Mouse (Mus musculus) left cerebral cortex, postnatal 10 days (tissue): ENCODE measurements around the gene Otof. TPM values are rescaled to one million over a fixed set of nuclear protein-coding genes. Genes with fewer than 3 reads are reported as not detected.

Experiments used
- DNase-seq, 2 experiments: peaks; one replicate each; pipeline ENCODE4 v3.0.0; 2021 to 2022; ENCODE audit warnings: low spot score in 2 of 2, mixed read lengths in 1 of 2; ENCODE audit errors: extremely low spot score in 1 of 2
- intact Hi-C: fragments of 180-260 bp; cut with DNase I; formaldehyde crosslinking; loops from one replicate; pipeline ENCODE4 v1.15.1; 2025
- total RNA-seq, 2 experiments: library from RNA; stranded (reverse); gene quantifications; 2 replicates each; pipeline ENCODE4 v1.2.3; 2021

The Otof gene
- total RNA-seq, 2 experiments from 2014 or later, result 11.5 to 12.4 TPM

DNA sequence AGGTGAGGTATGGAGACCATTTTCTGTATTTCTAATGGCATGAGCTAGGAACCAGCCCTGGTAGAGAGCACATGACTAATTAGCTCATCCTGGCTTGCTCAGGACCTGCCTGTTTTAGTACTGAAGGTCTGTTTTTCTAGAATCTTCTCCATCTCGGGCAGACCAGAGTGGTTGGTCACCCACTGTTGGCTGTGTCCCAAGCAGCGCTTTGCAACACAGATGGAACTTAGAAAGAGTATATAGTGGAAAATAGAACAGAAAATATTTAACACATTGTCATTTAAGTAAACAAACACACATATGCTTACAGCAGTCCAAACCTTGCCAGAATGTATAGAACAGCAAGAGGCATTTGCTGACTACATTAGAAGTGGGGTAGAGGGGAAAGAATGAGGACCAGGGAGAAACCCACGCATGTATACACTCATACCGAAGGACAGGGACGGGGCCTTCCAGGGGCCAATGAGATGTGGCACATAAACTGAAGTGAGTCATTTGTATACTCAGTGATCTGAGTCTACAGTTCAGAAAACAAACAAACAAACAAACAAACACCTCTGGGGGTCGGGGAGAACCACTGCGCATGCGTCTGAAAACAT lies 21.3 kb downstream of the Otof start:
- intact Hi-C loops, result no loop called here

DNA sequence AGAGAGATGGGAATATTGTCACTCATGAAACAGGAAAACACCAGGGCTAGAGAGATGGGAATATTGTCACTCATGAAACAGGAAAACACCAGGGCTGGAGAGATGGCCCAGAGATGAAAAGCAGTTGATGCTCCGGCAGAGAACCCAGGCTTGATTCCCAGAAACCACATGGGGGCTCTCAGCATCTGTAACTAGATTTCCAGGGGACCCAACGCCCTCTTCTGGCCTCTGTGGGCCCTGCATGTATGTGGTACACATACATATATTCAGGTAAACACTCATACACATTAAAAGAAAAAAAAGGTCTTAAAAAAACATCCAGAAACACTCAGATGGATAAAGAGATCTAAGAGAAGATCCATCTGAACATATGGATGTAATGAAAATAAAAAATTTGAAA lies 22.8 kb downstream of the Otof start:
- DNase-seq, result no peak
- intact Hi-C loops, result no loop called here

More for the DNA sequence above, 21.3 kb downstream of the Otof start:
- DNase-seq, result no peak

GRCm38 (mm10) chr5:30427406-30427805 lies 34.3 kb downstream of the Otof start:
- intact Hi-C loops, result no loop called here
- no peak for DNase-seq

GRCm38 (mm10) chr5:30423572-30424244 lies 38.0 kb downstream of the Otof start:
- intact Hi-C loops, result loop anchor here (2.0 kb wide), 1 partner anchor 55 kb away; no protein-coding TSS in a partner anchor
- DNase-seq, result peak; percentile 13 to 61

DNA sequence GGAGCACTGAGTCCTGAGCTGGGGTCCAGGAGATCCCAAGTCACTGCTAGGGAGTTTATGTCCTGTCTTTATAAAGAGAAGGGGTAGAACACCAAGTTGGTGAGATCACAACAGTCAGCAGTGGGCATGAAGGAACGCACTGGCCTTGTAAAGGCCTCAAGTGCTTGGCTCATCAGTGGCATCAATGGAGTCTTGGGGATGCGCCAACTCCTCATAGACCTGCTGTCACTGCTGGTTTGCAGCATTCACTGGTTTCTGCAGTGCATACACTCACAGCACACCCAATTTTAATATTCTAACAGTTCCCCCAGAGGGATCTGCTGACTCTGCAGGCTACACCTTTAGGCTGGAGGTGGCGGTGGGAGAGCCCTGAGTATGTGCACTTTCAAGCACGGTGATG lies 38.6 kb downstream of the Otof start:
- intact Hi-C loops, result loop anchor here (2.0 kb wide), 1 partner anchor 56 kb away; no protein-coding TSS in a partner anchor
- DNase-seq, result no peak

DNA sequence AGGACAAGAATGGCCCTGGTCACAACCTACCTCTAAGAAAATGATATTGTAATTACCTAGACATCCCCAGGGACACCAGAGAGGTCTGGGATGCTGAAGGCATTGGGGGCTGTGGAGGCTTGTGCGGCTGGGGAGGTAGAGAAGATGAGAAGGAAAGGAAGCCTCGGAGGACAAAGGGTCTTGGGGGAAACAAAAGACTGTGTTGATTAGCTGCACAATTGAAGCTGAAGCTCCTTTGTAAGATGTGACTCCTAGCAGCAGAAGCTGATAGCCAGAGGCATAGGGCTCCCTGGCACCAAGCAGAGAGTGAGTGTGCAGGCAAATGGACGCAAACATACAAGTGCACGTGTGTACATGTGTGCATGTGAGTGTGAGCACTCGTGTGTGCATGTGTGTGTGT lies 45.1 kb downstream of the Otof start:
- no peak for DNase-seq
- intact Hi-C loops, result no loop called here

DNA sequence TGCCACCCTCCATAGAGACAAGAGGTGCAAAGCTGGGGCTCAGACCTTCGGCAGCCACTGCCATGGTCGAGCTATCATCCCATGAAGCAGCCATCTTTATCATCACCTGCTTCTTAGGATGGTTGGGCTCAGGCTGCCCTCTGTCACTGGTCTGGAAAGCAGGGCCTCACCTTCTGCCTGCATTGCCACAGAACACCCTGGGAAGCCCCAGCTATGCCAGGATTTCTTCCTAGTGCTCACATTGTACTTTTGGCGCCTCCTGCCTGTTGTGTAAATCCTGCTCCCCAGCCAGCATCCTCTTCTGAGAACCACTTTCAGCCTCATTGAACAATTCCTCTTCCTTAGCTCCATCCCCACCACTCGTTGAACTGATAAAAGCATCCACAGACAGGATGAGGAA lies 45.9 kb downstream of the Otof start:
- intact Hi-C loops, result no loop called here
- DNase-seq, result no peak

DNA sequence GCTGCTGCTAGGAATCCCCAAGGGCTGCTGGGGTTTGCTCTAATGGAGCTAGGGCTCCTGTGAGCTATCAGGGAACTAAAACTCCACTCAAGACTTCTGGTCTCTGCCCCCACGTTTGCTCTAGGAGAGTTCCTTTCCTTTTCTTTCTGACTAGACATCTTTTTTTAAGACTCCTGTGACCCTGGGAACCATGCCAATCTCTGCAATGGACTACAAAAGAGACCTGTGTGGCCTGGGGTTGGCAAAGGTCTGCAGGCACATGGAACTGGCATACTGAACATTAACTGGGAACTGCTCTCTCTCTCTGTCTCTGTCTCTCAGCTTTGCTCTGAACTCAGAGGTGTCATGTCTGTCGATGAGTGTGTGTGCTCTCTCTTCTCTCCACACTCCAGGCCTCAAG lies 46.4 kb downstream of the Otof start:
- no peak for DNase-seq
- intact Hi-C loops, result no loop called here

DNA sequence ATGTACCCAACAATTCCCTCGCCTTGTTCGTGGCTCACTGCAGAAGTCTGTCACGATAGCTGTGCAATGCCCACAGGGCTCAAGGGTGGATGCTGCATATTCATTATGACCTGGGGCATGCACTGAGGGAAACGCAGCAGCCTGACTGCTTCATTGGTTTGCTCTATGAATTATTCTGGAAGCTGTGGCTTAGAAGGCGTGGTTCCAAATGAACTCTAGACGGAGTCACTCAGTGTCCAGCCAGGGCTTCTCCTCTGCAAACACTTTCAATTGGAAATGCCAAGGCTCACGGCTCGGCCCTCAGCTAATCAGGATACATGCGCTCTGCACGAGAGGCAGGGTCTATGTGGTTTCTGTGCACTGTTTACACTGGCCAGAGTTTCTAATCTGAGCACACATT lies 50.2 kb downstream of the Otof start:
- intact Hi-C loops, result no loop called here
- no peak for DNase-seq

DNA sequence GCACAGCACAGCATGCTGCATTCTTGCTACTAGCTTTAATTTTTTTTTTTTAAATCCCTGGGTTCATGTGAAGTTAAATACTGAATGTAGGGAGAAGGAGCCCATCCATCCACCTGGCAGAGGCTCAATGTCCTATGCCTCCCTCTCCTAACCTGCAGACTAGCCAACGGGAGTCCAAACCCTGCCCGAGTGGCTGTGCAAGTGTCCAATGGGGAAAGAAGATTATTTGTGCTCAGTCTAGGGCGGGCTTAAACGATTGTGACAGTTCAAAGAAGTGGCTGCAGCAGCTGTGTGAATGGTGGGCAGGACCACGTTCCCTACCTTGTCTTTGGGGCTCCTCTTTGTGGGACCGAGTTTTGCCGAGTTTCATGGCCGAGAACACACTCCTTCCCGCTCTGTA lies 54.9 kb downstream of the Otof start:
- intact Hi-C loops, result no loop called here
- peak in 1 of 2 experiments; percentile 31 for DNase-seq

DNA sequence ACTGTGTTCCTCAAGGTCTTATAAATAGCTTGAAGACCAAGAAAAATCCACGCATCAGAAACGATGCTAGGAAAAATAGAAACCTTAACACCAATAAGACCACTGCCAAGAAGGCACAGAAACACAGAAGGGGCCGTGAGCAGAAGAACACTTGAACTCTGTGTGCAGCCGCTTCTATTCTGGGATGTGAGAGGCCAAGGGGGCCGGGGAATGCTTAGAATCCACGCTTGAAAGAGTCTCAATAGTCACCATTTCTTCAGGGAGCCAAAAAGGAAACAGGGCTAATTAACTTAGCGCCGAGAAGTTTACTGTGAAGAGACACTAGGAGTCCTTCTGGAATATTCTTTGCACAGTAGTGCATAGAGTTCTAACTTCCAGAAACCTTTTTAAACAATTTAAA lies 60.6 kb downstream of the Otof start:
- intact Hi-C loops, result no loop called here
- peak in 1 of 2 experiments; percentile 11 for DNase-seq

DNA sequence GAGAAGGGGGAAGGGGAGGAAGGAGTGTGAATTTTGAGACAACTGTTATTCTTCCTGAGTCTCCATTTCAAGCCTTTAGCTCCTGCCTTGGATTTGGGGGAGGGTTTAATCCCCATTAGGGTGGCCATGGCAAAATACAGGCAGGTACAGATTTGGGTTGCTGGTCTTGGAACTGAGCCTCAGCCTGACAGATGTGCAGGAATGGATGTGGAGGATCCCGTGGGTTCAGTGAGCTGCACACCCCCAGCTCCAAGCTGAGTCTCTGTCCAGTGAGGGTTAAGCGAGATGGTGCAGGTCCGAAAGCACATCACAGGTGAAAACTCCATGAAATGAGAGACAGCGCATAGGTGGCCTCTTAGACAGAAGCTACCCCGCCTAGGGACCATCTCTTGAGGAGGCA lies 61.2 kb downstream of the Otof start:
- intact Hi-C loops, result no loop called here
- DNase-seq, result no peak

DNA sequence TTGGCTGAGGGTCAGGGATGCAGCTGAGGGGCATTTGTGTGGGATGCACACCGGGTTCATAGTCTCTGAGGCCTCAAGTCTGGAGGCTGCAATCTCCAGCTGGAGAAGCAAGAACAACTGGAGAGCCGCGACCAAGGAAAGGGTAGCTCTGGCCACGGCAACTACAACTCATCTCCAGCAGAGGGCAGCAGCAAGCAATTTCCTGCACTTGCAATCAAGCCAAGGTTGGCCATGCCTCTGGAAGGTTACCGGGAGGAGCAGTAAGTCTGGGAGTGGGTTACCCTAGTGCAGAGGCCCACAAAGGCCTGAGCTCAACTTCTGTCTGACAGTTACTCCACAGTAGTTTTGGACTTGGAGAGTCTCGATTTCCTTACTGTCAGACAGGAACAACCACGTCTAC lies 70.3 kb downstream of the Otof start:
- intact Hi-C loops, result loop anchor here (5.0 kb wide), 2 partner anchors 91 to 246 kb away; no protein-coding TSS in a partner anchor

GRCm38 (mm10) chr5:30389836-30390235 lies 71.9 kb downstream of the Otof start:
- DNase-seq, result no peak
- intact Hi-C loops, result loop anchor here (5.0 kb wide), 2 partner anchors 92 to 247 kb away; no protein-coding TSS in a partner anchor

More for the DNA sequence above, 70.3 kb downstream of the Otof start:
- DNase-seq, result peak; percentile 39 to 70

- DNase-seq, result no peak
- intact Hi-C loops, result no loop called here
These were observed 74.0 kb downstream of the Otof start for GRCm38 (mm10) chr5:30387726-30388125.

DNA sequence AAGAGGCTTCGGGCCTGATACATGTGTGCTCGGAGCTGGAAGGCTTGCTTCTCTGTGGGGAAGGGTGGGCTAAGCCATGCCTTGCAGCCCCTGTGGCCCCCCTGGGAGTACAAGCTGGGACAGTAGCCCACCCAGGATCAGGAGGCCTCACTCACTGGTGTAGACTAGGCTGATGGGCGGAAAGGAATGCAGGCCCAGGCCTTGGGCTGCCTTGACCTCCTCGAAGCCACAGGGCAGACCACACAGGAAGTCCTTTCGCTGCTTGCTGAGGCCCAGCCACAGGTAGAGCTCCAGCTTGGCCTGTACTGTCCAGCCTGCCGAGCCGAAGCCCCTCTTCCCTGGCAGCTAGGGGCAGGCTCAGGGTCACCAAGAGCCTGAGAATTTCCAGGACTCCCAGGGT lies 78.9 kb downstream of the Otof start:
- intact Hi-C loops, result no loop called here
- DNase-seq, result no peak

- intact Hi-C loops, result no loop called here
- DNase-seq, result peak; percentile 12 to 65
These were observed 92.3 kb downstream of the Otof start for GRCm38 (mm10) chr5:30369426-30369825.

DNA sequence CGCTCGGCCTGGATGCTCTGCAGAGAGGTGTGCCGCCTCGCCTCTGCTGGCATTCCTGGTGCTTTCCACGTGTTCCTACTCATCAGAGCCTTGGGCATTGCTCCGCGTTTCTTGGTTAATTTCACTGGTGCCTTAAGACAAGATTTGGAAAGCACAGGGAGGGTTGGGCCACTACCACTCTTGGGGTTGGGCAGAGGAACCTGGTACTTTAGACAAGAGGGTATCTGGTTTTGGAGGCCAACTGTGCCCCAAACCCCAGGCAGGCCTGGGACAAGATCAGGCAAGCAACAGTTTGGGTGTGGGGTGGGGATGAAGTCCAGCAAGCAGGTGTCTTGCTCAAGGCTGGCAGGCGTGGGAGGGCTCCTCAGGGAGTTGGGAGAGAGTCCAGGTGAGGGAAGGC lies 94.3 kb downstream of the Otof start:
- intact Hi-C loops, result no loop called here
- no peak for DNase-seq

DNA sequence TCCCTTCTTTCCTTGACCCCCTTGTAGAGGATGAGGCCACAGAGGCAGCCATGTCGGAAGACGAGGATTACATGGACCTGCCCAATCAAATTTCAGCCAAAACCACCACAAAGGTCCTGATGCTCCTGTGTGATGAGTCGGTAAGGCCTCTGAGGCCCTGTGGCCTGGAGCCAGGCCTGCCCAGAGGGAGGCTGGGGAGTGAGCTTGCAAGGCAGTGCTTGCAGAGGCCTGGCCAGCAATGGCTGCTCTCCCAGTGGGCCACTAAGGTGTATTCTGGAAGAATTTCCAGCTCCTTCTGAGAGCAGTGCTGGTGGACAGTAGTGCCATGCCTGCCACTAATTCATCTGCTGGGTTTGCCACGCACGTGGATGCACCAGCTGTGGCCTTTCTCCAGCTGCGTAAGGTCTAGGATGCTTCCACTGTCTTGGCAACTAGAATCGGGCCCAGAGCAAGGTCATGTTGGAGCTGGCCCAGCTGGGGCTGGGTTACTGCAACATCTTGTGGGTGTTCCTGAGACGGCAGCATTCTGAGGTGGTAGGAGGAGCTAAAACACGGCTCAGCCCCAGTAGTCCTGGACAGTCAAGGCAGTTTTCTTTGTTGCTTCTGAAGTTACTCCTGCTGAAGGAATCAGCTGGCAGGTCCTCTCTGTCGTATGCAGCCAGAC lies 103.2 kb downstream of the Otof start:
- no peak for DNase-seq
- intact Hi-C loops, result no loop called here

DNA sequence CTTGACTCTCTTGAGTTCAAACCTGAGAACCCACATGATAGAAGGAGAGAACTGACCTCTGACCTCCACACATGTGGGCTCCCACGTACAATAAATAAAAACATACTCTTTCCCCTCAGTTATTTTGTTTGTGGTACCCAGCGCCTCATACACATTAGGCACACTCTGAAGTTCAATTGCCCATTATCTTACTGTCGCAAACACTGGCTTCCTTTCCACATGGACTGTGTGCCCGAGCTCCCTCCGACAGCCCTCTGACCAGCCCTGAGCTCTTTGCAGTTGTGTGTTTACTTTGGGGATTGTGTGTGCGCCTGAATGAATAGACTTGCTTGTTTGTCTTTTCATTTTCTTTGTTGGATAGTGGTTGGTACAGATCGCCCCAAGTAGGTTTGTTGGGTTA lies 105.1 kb downstream of the Otof start:
- no peak for DNase-seq
- intact Hi-C loops, result no loop called here
